Comparison of ENCODE assay signal across 27 mouse cellular contexts in the genomic region with DNA sequence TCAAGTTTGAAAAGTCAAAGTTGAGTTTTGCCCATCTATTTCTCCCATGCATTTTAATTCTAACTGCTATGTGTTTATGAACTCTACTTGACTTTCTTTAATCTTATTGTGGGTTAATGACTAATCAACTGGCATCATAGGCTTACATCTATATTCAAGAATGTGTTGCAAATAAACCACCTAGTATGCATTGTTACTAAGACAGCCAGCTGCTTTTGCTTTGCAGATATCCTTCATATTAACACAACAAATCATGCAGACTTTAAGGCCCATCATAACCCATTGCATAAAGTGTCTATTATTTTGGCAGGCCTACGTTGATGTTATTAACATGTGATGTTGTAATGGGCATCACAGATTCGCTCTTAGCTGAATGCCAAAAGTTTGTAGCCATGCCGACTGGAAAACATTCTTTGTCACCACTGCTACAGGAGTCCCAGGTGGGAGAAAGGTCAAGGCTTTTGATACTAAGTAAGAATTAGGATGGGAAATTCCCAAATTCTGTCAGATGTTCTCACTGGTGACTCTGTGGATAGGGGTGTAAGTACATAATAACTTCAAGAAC.
A peak's percentile ranks its signal among the peaks of the same experiment; 100 is the strongest.
DNase-seq lines count a peak whose midpoint lies in the region; ATAC-seq lines count a peak whose summit lies in the region.
"Had no signal": no experiment of that assay in that cellular context is flagged by ENCODE, and none has a peak within 500 bp of the region (broad histone marks: within the 10 kb centered on the region; RNA-seq: fewer than 3 reads in every experiment).

No protein-coding gene starts in this region.

- H3K4me2 ChIP-seq in heart, embryonic 12.5 days = no peak overlapping the region
- H3K4me2 ChIP-seq in midbrain, embryonic 11.5 days = no peak overlapping the region
- H3K4me2 ChIP-seq: embryonic facial prominence, embryonic 15.5 days; forebrain, embryonic 12.5 days; heart, embryonic 15.5 days; hindbrain, embryonic 15.5 days; limb, embryonic 12.5 days; lung, embryonic 15.5 days; midbrain, embryonic 12.5 days; neural tube, embryonic 12.5 days had no signal

- no peaks in the 10 kb centered on the region for H3K27me3 ChIP-seq in heart, embryonic 12.5 days (replicated peaks)
- H3K27me3 ChIP-seq in midbrain, embryonic 11.5 days (ENCODE audit: control insufficient read depth, insufficient read depth, low read length) = no peaks in the 10 kb centered on the region
- H3K27me3 ChIP-seq in midbrain, embryonic 10.5 days (ENCODE audit: low read depth, poor library complexity, severe bottlenecking) = no peaks in the 10 kb centered on the region
- H3K27me3 ChIP-seq: embryonic facial prominence, embryonic 15.5 days; forebrain, embryonic 12.5 days; heart, embryonic 15.5 days; hindbrain, embryonic 15.5 days; lung, embryonic 15.5 days; midbrain, embryonic 12.5 days; neural tube, embryonic 12.5 days had no signal

- H3K9ac ChIP-seq in heart, embryonic 12.5 days = no peak overlapping the region
- H3K9ac ChIP-seq in midbrain, embryonic 11.5 days (ENCODE audit: low read length) = no peak overlapping the region
- H3K9ac ChIP-seq: embryonic facial prominence, embryonic 15.5 days; forebrain, embryonic 12.5 days; forebrain, postnatal 0 days; heart, embryonic 15.5 days; hindbrain, embryonic 15.5 days; limb, embryonic 12.5 days; lung, embryonic 15.5 days; midbrain, embryonic 12.5 days; neural tube, embryonic 12.5 days had no signal

- H3K4me3 ChIP-seq in heart, embryonic 12.5 days = no peak overlapping the region
- no peak overlapping the region for H3K4me3 ChIP-seq in midbrain, embryonic 11.5 days (ENCODE audit: low read depth, low read length)
- H3K4me3 ChIP-seq in midbrain, embryonic 10.5 days = no peak overlapping the region
- H3K4me3 ChIP-seq: embryonic facial prominence, embryonic 10.5 days; embryonic facial prominence, embryonic 15.5 days; forebrain, embryonic 12.5 days; heart, embryonic 15.5 days; hindbrain, embryonic 10.5 days; hindbrain, embryonic 15.5 days; limb, embryonic 12.5 days; lung, embryonic 15.5 days; midbrain, embryonic 12.5 days; myocyte; neural tube, embryonic 12.5 days had no signal

- H3K27ac ChIP-seq in heart, embryonic 12.5 days (ENCODE audit: poor library complexity, severe bottlenecking) = no peak overlapping the region
- H3K27ac ChIP-seq in midbrain, embryonic 11.5 days (ENCODE audit: low read depth, low read length) = no peak overlapping the region
- no peak overlapping the region for H3K27ac ChIP-seq in midbrain, embryonic 10.5 days (replicated peaks)
- H3K27ac ChIP-seq: embryonic facial prominence, embryonic 10.5 days; embryonic facial prominence, embryonic 15.5 days; forebrain, embryonic 12.5 days; heart, embryonic 15.5 days; hindbrain, embryonic 10.5 days; hindbrain, embryonic 15.5 days; limb, embryonic 12.5 days; lung, embryonic 15.5 days; midbrain, embryonic 12.5 days; neural tube, embryonic 12.5 days had no signal

- H3K4me1 ChIP-seq in heart, embryonic 12.5 days (replicated peaks) = no peaks in the 10 kb centered on the region
- H3K4me1 ChIP-seq in midbrain, embryonic 11.5 days (ENCODE audit: control insufficient read depth, insufficient read depth, low read length) = no peaks in the 10 kb centered on the region; the same call in 1 of the 2 replicates
- peaks cover 19% of the 10 kb centered on the region for H3K4me1 ChIP-seq in midbrain, embryonic 10.5 days
- H3K4me1 ChIP-seq: embryonic facial prominence, embryonic 15.5 days; forebrain, embryonic 12.5 days; hindbrain, embryonic 15.5 days; limb, embryonic 12.5 days; lung, embryonic 15.5 days; midbrain, embryonic 12.5 days; neural tube, embryonic 12.5 days had no signal

- ATAC-seq in heart, embryonic 12.5 days (ENCODE audit: insufficient number of reproducible peaks, low FRiP score) = no peak
- ATAC-seq in midbrain, embryonic 11.5 days (ENCODE audit: low FRiP score) = no peak
- ATAC-seq: forebrain, postnatal 0 days; inflammation-experienced regulatory T-cells, adult 6 months had no signal

- WGBS in heart, embryonic 12.5 days = 80% methylated on average over 3 of the region's 3 CpGs
- WGBS in midbrain, embryonic 11.5 days = 85% methylated on average over 3 of the region's 3 CpGs
- 88% methylated on average over 3 of the region's 3 CpGs for WGBS in midbrain, embryonic 10.5 days

- no peaks in the 10 kb centered on the region; the same call in 1 of the 2 replicates for H3K9me3 ChIP-seq in heart, embryonic 12.5 days (replicated peaks)
- no peaks in the 10 kb centered on the region for H3K9me3 ChIP-seq in midbrain, embryonic 11.5 days (ENCODE audit: control insufficient read depth, low read length)
- peaks cover 4% of the 10 kb centered on the region; the same call in 1 of the 2 replicates for H3K9me3 ChIP-seq in midbrain, embryonic 10.5 days (replicated peaks)
- H3K9me3 ChIP-seq: embryonic facial prominence, embryonic 15.5 days; forebrain, embryonic 12.5 days; heart, embryonic 15.5 days; hindbrain, embryonic 15.5 days; lung, embryonic 15.5 days; neural tube, embryonic 12.5 days had no signal

- no peaks in the 10 kb centered on the region for H3K36me3 ChIP-seq in heart, embryonic 12.5 days
- no peaks in the 10 kb centered on the region for H3K36me3 ChIP-seq in midbrain, embryonic 11.5 days (ENCODE audit: control insufficient read depth, insufficient read depth, low read length)
- H3K36me3 ChIP-seq in midbrain, embryonic 10.5 days = no peaks in the 10 kb centered on the region
- H3K36me3 ChIP-seq: embryonic facial prominence, embryonic 10.5 days; embryonic facial prominence, embryonic 15.5 days; forebrain, embryonic 12.5 days; G1E; heart, embryonic 15.5 days; hindbrain, embryonic 10.5 days; hindbrain, embryonic 15.5 days; limb, embryonic 12.5 days; lung, embryonic 15.5 days; midbrain, embryonic 12.5 days; neural tube, embryonic 12.5 days had no signal

- DNase-seq in heart, adult 11 months = peak; percentile 95
- peak; percentile 81 for DNase-seq in midbrain, embryonic 11.5 days (ENCODE audit: low spot score, missing footprints)
- DNase-seq in midbrain, embryonic 10.5 days (ENCODE audit: low spot score) = no peak
- DNase-seq in adipocyte (ENCODE audit: low spot score) = peak; percentile 46
- no peak for DNase-seq in spleen, adult 18-20 months
- DNase-seq: adrenal gland, adult 2 months; cerebellum, adult 8-10 months; cerebellum, postnatal 25 days; forebrain, postnatal 0 days; kidney, adult 11 months; kidney, postnatal 25 days; right cerebral cortex, adult 18-20 months; right cerebral cortex, postnatal 4 days had no signal

Comparison
In these comparisons a context has a peak if more than half of its experiments do, and no peak if none do; other contexts are left out.
1. DNase-seq: peak in heart, adult 11 months (single experiment), midbrain, embryonic 11.5 days (single experiment) and adipocyte (single experiment); none in midbrain, embryonic 10.5 days (single experiment) and spleen, adult 18-20 months (0 of 2).